Mouse (Mus musculus): ENCODE data around the gene Gga2. TPM values are rescaled to one million over a fixed set of nuclear protein-coding genes. Genes with fewer than 3 reads are reported as not detected.
A peak's percentile ranks its signal among the peaks of the same experiment; 100 is the strongest.

Gene Gga2
- total RNA-seq, 2 experiments from 2014 or later, result 21.4 to 28.1 TPM

DNA sequence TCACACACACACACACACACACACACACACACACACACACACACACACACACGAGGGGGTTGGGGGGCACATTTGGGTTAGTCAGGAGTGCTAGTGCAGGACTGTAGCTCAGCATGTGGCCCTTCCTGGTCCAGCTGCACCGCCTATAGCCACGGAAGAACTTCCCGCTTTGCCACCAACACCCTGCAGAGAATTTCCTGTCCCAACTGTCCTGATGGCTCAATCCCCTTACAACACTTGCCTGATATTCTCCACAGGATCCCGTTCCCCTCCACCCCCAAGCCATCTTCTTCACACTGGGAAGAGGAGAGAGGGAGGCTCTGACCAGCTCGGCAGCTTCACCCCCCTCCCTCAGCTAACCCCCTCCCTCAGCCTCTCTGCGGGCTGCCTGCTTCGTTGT is 20.6 kb downstream of the Gga2 start:
- DNase-seq, result no peak

DNA sequence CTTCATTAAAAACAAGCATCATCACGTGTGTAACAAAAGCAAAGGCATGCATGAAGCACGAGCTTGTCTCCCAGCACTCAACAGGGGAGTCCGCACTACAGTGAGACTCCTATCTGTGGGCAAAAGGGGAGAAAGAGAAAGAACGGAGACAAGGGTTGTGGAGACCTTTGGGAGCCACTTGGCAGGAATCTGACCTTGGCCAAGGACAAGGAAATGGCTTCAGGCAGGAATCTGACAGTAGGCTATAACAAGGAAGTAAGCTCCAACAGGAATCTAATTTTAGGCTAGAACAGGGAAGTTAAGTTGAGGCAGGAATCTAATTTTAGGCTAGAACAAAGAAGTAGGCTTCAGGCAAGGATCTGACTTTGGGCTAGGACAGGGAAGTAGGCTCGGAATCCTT is 25.1 kb downstream of the Gga2 start:
- no peak for DNase-seq

DNA sequence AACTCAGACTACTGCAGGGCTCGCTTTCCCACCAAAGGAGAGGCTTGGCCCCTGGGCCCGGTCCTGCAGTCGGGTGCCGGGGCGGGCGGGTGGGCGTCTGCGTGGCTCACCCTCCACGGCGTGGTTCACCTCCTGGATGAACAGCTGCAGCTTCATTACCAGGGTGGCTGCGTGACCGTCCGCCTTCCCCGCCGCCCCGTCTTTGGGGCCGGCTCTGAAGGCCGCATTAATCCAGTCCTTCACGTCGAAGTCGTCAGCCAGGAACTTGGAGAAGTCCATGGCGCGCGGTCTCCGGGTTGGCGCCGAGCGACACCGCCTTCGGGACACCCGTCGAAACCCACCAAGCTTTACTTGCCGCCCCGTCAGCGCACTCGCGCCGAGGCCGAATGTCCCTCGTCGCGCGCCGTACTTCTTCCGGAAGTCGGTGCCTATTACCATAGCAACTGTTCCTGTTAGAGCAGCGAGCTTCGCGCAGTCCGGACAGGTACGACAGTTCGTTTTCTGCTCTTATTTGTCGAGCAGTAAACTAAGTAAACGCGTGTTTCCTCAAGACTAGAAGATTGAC is 39.6 kb downstream of the Gga2 start, which contains the start of gene Cog7:
TSS of gene Cog7 (minus strand) at position 405 of the 565 bp plus-strand sequence.
- DNase-seq, result peak; percentile 96

DNA sequence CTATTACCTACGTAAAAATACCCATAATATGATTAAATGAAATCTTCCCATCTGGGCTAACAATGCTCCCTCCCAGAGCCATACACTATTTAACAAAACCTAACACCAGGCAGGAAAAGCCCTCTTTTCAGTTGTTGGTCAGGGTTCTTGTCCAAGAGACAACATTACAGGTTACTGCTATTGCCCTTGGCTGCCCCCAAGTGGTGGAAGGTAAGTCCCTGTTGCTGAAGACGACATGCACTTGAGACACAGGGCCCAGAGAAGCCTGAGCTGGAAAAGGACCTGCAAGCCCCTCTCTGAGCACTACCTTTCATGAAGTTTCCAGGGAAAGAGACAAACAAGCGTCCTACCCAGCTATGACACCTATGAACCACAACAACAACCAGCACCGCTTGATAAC is 46.0 kb downstream of the Gga2 start:
- peak; percentile 76 for DNase-seq

DNA sequence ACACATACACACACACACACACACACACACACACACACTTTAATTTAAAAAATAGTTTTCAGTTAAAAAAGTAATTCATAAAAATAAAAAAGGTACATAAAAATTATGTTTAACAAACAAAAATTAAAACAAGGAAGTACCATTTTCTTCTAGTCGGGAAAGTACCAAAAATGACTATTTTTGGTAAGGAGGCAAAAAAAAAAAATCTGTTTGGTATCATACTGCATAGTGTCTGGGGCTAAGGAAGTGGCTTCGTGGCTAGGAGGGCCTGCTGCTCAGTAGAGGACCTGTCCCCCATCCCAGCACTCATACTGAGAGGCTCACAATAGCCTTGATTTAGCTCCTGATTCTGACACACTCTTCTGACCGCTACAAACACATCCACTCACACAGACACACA is 49.3 kb downstream of the Gga2 start:
- no peak for DNase-seq

DNA sequence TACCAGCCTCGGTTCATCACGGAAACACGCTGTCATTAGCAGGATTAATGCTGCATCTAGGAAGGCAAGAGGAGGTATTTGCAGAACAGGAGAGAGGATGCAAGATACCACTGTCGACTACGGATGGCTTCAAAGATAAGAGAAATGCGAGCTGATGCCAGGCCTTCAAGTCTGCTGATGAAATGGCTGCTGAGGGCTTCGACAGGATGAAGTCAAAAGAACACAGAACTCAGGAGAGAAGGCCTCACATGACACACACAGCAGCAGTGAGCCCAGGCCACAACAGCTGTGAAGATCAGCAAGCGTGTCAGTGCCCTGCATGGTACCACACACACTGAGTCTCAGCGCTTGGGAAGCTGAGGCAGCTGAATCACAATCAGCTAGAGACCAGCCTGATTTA is 50.8 kb downstream of the Gga2 start:
- no peak for DNase-seq

DNA sequence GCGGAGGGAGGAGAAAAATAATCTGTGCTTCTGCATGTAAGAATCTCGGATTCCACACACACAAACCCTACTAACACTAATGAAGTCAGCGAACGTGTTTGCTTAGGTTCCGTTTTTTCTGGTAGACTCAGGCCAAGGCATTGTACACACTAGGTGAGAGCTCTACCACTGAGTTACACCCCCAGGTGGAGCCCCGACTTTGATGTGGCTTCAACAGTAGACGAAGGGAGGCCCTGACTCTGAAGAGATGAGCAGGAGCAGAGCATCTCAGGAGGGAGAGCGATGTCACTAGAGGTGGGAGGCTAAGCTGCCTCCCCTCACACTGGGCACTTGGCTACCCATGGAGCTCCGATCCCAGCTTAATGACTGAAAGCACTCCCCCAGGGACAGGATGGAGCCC is 52.2 kb downstream of the Gga2 start:
- DNase-seq, result no peak

DNA sequence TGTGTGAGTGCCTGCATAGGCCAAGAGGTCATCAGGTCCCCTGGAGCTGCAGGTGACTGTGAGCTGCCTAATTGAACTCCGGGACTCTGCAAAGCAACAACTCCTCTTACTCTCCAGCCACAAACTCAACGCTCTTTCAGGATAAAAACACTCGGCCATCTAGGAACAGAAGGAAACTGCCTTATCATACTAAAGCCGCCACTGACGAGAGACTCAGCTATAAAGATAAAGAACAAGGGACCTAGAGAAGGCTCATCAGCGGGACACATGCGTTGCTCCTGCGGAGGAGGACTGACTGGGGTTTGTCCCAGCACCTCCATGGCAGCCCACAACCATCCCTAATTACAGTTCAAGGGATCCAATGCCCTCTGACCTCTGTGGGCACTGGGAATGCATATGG is 52.8 kb downstream of the Gga2 start:
- no peak for DNase-seq

DNA sequence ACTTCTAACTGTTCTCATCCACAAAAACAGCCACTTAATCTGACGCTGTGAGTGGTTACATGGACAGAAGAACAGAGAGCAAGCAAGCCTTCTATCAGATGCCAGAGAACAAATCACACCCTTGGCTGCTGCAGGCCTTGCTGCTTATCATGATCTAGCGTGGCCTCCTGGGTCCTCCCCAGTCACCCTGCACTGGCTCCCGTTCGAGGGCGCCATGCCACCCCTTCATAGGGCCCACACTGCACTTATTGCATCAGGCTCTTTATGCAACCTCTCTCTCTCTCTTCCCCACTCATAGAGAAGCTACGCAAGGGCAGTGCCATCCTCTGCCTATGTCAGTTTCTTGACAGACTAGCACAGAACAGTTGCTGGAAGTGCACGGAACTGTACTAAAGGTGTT is 54.9 kb downstream of the Gga2 start:
- peak; percentile 17 for DNase-seq

DNA sequence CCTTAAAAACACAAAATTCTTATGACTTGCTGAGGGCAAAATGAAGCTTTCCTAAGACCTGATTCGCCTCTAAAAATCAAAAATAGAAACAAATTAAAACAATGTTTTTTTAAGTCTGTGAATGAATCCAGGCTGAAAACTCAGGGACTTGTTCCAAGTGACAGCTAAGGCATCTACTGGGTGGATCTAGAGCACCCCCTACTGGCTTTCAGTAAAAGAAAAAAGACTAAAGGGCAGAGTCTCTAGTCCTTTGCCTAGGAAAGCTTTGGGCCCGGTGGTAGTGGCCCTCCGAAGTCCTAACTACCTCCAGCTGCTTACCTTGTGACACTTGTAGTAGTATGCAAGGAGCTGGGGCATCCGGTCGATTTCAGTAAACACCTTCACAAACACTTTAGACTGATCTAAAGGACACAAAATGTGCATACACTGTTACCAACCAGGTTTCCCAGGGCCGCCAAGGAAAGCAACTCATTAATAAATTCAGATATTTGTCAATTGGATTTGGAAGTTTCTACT is 57.1 kb downstream of the Gga2 start:
- peak; percentile 55 for DNase-seq

DNA sequence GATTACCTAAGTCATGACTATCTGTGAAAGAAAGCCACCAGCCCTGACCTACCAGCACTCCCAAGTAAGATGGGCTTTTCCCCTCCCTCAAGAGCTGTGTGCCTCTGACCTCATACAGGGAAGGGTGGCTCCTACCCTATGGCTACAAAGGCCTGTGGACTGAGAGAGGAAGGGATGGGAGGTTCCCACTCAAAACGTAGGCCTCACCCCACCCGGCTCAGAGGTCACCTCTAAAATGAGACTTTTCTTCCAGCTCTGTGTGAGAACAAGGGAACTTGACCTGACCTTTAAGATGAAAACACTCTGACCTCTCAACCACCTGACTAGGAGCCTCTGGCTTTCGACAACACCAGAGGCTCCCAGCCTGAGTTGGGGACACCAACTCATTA is 58.5 kb downstream of the Gga2 start:
- DNase-seq, result no peak

DNA sequence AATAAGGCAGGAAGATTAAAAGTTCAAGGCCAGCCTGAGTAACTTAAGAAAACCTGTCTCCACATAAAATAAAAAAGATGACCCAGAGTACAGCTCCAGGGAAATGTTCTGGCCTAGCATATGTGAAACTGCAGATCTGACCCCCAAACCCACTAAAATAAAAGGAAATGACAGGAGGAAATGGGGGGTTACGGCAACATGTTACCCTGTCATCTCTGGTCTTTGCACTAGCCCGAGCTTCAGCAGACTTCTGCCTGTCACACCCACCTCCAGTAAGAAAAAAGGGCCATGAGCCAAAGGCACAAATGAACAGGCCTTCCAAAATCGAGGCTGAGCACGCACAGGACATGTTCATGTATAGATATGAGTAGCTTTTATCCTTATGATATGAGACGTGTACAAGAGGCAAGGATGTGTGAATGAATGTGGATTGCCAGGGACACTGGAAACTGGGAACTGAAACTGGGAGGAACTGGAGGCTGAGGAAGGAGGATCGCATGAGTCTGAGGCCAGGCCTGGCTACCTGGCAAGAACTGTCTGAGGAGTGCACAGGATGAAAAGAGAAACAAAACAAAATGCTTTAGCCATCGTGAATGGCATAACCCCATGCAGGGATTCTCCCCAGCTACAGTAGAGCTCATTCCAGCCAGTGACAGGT is 59.0 kb downstream of the Gga2 start:
- no peak for DNase-seq

DNA sequence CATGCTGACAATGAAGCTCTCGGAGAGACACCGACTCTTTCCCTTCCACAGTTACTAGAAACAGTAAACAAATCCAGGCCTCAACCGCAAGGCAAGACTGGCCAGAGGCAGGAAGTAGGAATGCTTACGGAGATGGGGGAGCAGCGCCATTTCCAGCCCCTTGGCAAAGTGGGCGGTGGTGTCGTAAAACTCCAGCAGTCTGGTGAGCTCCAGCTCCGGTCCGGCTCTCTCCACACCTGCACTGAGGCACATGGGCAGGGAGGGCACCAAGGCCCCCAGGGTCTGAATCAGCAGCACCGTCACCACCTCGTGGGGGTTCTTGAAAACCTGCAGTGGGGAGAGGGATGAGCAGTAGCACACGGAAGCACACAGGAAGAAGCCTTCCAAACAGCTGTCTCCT is 65.2 kb downstream of the Gga2 start:
- no peak for DNase-seq

DNA sequence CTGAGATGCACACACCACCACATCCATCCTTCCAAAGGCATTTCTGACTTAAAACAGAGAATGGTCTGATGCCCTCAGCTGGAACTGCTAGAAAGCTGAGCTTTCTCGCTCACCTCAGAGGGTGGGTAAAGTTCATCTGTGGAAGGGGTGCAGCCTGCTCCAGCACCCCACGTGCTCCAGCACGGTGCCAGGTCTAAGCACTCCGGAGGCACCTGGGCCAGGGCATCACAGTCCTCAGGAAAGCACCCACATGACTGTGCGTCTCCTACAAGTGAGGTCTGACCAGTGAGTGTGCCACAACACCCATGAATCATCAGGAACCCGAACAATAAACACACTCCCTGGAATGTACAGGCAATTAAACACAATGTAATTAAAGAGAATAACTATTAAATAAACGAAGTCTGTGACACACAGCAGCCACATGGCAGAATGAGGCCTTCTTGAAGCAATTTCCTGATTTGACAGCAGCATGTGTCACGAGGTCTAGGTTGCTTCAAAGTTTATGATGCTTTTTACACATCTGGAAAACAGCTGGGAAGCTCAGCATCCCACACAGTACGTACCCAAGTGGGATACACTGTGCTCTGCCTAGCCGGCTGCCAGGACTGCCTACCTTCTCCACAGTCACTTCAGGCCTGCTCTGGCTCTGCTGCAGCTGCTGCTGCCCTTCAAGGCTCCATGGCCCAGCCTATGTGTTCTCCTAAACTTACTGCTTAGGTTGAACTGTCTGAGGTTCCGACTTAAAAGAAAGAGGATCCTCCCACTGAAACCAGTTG is 65.9 kb downstream of the Gga2 start:
- no peak for DNase-seq

DNA sequence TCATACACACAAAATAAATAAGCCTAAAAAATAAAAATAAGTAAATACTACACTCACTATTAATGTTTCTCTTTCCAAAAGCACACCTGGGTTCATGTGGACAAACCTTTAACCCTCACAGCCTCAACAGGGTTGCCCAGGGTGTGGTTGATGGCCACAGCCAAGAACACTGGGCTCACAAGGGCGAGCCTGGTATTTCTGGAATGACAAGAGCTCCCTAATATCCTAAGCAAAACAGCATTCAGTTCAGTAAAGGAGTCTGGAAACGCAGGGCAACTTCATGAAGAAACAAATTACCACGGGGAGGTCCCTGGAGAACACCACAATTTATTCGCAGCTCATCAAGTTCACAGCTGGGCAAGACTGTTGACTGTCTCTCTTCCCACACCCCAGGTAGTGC is 73.5 kb downstream of the Gga2 start:
- DNase-seq, result no peak

DNA sequence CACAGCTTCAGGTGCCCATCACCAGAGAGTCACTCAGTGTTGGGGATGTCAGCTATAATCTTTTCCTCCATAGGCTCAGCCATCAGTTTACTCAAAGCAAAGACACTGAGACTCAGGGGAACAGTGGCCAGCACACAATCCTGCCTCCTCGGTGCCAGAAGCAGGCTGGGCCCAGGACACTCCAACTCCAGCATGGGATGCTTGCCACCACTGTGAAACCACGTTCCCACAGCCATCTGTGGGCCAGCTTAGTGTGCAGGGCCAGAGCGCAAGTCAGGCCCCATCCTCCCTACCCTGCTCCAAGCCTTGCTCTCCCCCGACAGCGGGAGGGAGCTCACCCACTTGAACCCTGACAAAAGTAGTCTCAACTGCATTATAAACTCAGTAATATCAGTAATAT is 74.8 kb downstream of the Gga2 start:
- no peak for DNase-seq

DNA sequence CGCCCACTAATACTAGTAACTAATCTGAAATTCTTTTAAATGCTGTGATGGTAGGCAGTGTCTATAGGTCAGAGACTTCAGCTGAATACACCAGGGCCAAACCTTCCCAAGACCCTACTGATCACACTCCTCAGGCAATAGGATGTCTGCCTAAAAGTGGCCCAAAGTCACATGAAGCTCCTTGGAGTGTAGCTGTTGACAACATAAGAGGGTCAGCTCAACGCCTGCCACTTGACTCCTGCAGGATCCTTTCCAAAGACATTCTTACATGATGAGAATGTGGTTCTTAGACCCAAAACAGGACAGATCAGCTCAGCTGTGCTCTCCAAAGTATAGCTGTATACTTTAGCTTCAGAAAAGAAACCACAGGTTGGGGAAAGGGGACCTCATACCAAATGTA is 78.7 kb downstream of the Gga2 start:
- no peak for DNase-seq

DNA sequence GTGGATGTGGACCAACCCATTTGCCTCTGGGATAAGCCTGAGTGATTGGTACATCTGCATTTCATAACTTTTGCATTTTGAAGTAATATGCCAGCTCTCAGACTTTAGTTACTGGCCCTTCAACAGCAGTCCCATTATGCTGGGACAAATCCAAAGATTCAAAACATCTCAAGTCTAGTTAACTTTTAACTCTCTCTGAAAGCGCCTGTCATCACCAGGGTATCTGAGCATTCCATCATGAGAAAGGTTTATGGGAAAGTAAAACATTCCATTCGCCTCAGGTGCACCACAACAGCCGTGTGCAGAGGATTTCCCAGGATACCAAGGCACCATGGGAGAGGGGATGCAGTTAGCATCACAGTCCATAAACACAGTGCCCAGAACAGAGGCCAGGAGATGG is 79.4 kb downstream of the Gga2 start:
- no peak for DNase-seq

DNA sequence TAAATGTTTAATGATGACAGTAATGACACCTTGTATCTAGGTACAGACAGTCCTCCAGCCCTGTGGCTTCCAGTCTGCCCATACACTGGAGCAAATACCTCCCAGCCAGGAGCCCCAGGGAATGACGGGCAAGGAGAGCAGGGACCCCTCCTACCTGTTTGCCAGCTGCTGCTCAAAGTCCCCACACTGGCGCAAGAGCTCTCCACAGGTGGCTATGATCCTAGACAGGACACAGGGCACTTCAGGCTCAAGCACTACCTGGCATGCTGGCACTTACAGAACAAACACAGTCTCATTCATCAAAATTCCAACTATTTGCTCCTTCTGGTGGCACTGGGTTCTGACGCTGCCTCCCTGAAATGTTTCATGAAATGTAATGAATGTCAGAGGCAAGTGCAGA is 80.0 kb downstream of the Gga2 start:
- DNase-seq, result no peak

DNA sequence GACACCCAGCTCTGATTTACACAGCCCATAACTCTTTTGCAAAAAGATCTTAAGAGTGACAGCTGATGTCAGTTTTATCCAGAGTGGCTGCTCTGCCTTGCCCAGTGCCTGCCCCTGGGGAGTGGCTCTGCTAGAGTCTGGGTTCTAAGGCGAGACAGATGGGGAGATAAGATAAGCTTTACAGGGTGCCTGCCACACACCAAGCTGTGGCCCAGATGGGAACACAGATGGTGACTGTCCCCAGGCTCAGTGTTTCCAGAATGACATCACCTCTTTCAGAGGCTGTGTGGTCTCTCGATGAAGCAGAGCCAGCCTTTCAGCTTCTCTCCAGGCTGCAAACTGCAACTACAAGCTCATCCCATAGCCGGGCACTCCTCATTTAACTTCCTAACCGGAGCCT is 81.3 kb downstream of the Gga2 start:
- DNase-seq, result no peak

DNA sequence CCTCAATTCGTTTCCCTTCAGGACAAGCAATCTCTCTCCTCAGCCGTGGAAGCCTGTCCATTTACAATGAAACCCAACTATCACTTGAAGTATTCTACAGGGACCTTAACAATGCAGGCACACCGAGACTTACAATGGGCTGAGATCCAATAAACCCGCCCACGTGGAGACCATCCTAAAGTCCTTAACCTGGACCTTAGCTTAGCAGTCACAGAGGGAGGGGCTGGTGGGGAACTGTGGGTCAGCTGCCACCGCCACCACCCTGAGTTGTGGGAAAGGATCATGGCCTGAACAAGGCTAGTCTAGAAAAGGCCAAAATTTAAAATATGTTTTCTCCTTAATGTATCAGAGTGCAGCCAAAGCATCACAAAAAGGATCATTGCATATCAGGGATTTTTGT is 81.8 kb downstream of the Gga2 start:
- no peak for DNase-seq

DNA sequence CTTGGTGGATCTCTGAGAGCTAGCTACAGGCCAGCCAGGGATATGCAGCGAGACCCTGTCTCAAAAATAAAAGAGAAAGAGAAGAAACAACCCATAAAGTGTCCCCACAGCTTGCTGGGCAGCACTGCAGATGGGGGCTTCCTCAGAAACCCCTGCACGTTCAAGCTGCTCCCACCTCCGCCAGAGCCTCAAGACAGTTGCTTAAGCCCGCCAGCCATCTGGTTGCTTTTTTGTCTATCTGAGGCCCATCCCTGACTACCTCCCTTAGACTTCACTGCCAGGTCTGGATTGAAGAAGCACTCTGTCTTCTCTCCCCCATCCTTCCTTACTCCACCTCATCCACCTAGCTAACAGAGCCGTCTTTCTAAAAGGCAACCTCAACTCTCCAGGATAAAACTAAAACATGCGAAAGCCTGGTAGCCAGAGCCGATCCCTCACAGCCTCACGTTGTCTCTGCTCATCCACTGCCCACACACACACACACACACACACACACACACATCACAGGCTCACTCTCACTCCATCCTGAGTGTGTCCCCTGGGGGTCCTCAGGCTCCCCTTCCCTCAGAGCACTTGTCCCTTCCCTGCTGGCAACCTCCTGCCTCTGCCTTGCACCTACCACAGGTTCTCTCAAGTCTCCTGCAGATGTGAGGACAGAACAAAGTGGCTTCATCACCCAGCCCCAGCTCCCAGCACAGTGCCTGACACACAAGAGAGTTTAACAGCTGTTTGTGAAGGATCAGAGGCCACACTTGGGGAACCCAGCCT is 82.7 kb downstream of the Gga2 start:
- DNase-seq, result no peak
